ENCODE assay signal across 15 mouse cellular contexts in genomic region chr7:136332805-136333204, GRCm38 (mm10).
DNase-seq lines count a peak whose midpoint lies in the region; ATAC-seq and TF ChIP-seq lines count a peak whose summit lies in the region.
"Had no signal": no experiment of that assay in that cellular context is flagged by ENCODE, and none has a peak within 500 bp of the region (broad histone marks: within the 10 kb centered on the region; RNA-seq: fewer than 3 reads in every experiment).

No protein-coding gene starts in this region.

- no peak overlapping the region for H3K4me2 ChIP-seq in hindbrain, embryonic 11.5 days (replicated peaks; ENCODE audit: low read depth, low read length)
- no peak overlapping the region for H3K4me2 ChIP-seq in hindbrain, embryonic 12.5 days (replicated peaks)
- H3K4me2 ChIP-seq in midbrain, postnatal 0 days (ENCODE audit: low read depth, low read length, poor library complexity, severe bottlenecking): no peak overlapping the region
- no peak overlapping the region for H3K4me2 ChIP-seq in midbrain, embryonic 13.5 days (replicated peaks)

- no peak for ATAC-seq in hindbrain, embryonic 11.5 days (ENCODE audit: low FRiP score)
- ATAC-seq in hindbrain, embryonic 12.5 days (ENCODE audit: low FRiP score): no peak
- ATAC-seq in midbrain, postnatal 0 days (ENCODE audit: low FRiP score): no peak
- ATAC-seq in midbrain, embryonic 13.5 days: no peak
- ATAC-seq: intestine, embryonic 16.5 days had no signal

- 30% methylated on average over 4 of the region's 4 CpGs for WGBS in hindbrain, embryonic 11.5 days
- 39% methylated on average over 4 of the region's 4 CpGs for WGBS in hindbrain, embryonic 12.5 days
- 57% methylated on average over 4 of the region's 4 CpGs for WGBS in midbrain, postnatal 0 days
- 52% methylated on average over 4 of the region's 4 CpGs for WGBS in midbrain, embryonic 13.5 days

- H3K27ac ChIP-seq in hindbrain, embryonic 11.5 days (ENCODE audit: low read depth, low read length): no peak overlapping the region
- no peak overlapping the region for H3K27ac ChIP-seq in hindbrain, embryonic 12.5 days
- H3K27ac ChIP-seq in midbrain, postnatal 0 days (ENCODE audit: low read depth, low read length): no peak overlapping the region
- H3K27ac ChIP-seq in midbrain, embryonic 13.5 days: no peak overlapping the region

- peak; percentile 57 for TF ChIP-seq CTCF in midbrain, postnatal 0 days (IDR thresholded peaks at IDR 0.05)

- H3K4me3 ChIP-seq in hindbrain, embryonic 11.5 days (ENCODE audit: low read depth, low read length): no peak overlapping the region
- H3K4me3 ChIP-seq in hindbrain, embryonic 12.5 days: no peak overlapping the region
- no peak overlapping the region for H3K4me3 ChIP-seq in midbrain, postnatal 0 days (ENCODE audit: low read depth, low read length)
- H3K4me3 ChIP-seq in midbrain, embryonic 13.5 days (replicated peaks): no peak overlapping the region
- H3K4me3 ChIP-seq: megakaryocyte, embryonic 14.5 days had no signal

- no peaks in the 10 kb centered on the region for H3K36me3 ChIP-seq in hindbrain, embryonic 11.5 days (ENCODE audit: control insufficient read depth, insufficient read depth, low read length)
- no peaks in the 10 kb centered on the region for H3K36me3 ChIP-seq in hindbrain, embryonic 12.5 days
- H3K36me3 ChIP-seq in midbrain, postnatal 0 days (ENCODE audit: insufficient read depth, low read length): no peaks in the 10 kb centered on the region
- H3K36me3 ChIP-seq in midbrain, embryonic 13.5 days: no peaks in the 10 kb centered on the region

- DNase-seq in hindbrain, embryonic 11.5 days (ENCODE audit: low spot score): peak; percentile 14
- no peak for DNase-seq in midbrain, postnatal 0 days (ENCODE audit: low spot score)
- peak; percentile 27 for DNase-seq in embryo, embryonic 9.5 days (ENCODE audit: extremely low spot score)
- DNase-seq in adrenal gland, postnatal 4 days (ENCODE audit: low spot score in 2 of 2): no peak
- no peak for DNase-seq in testis, postnatal 10 days (ENCODE audit: low spot score)
- DNase-seq: adrenal gland, adult 2 months; cerebellum, adult 18-20 months; gastrocnemius, postnatal 14 days; heart, postnatal 36 days; kidney, postnatal 14 days; thymus, postnatal 25 days had no signal

- no peak overlapping the region for H3K9ac ChIP-seq in hindbrain, embryonic 11.5 days (ENCODE audit: low read depth, low read length)
- no peak overlapping the region for H3K9ac ChIP-seq in hindbrain, embryonic 12.5 days
- no peak overlapping the region for H3K9ac ChIP-seq in midbrain, postnatal 0 days (replicated peaks; ENCODE audit: low read length, poor library complexity, severe bottlenecking)
- H3K9ac ChIP-seq in midbrain, embryonic 13.5 days (replicated peaks): no peak overlapping the region

- H3K27me3 ChIP-seq in hindbrain, embryonic 11.5 days (ENCODE audit: control insufficient read depth, insufficient read depth, low read length): no peaks in the 10 kb centered on the region
- no peaks in the 10 kb centered on the region for H3K27me3 ChIP-seq in hindbrain, embryonic 12.5 days
- H3K27me3 ChIP-seq in midbrain, postnatal 0 days (ENCODE audit: insufficient read depth, low read length): 0 out of 2 replicates have a peak, but pooled peaks cover 4% of the 10 kb centered on the region
- no peaks in the 10 kb centered on the region for H3K27me3 ChIP-seq in midbrain, embryonic 13.5 days
- H3K27me3 ChIP-seq: megakaryocyte, embryonic 14.5 days had no signal

- H3K4me1 ChIP-seq in hindbrain, embryonic 11.5 days (replicated peaks; ENCODE audit: control insufficient read depth, insufficient read depth, low read length): no peaks in the 10 kb centered on the region
- peaks cover 5% of the 10 kb centered on the region; the same call in 1 of the 2 replicates for H3K4me1 ChIP-seq in hindbrain, embryonic 12.5 days
- no peaks in the 10 kb centered on the region for H3K4me1 ChIP-seq in midbrain, postnatal 0 days (ENCODE audit: insufficient read depth, low read length)
- 0 out of 2 replicates have a peak, but pooled peaks cover 3% of the 10 kb centered on the region for H3K4me1 ChIP-seq in midbrain, embryonic 13.5 days (replicated peaks)
- H3K4me1 ChIP-seq: megakaryocyte, embryonic 14.5 days had no signal

- no peaks in the 10 kb centered on the region for H3K9me3 ChIP-seq in hindbrain, embryonic 11.5 days (ENCODE audit: control insufficient read depth, low read length)
- no peaks in the 10 kb centered on the region for H3K9me3 ChIP-seq in hindbrain, embryonic 12.5 days (replicated peaks)
- H3K9me3 ChIP-seq in midbrain, postnatal 0 days (ENCODE audit: low read length): no peaks in the 10 kb centered on the region
- H3K9me3 ChIP-seq in midbrain, embryonic 13.5 days: no peaks in the 10 kb centered on the region

Comparison
In these comparisons a context has a peak if more than half of its experiments do, and no peak if none do; other contexts are left out.
1. DNase-seq: peak in hindbrain, embryonic 11.5 days (single experiment) and embryo, embryonic 9.5 days (single experiment); none in midbrain, postnatal 0 days (single experiment), adrenal gland, postnatal 4 days (0 of 2) and testis, postnatal 10 days (single experiment).